Mouse (Mus musculus) mouse embryonic stem cell (cell line): ENCODE results near the gene Creg1.

Source experiments
- in situ Hi-C, 2 experiments: fragments of 300-500 bp; cut with MboI; formaldehyde crosslinking; loops; 1 replicate in 1 of 2; 3 replicates in 1 of 2; pipeline ENCODE4 v1.14.3; 2019 to 2020; ENCODE audit warnings: low sequenced_read_pairs in 2 of 2, low pct_unique_long_range_greater_than_20kb in 1 of 2, mixed read lengths in 1 of 2; ENCODE audit not compliant: unreplicated experiment in 1 of 2

The Creg1 gene

DNA sequence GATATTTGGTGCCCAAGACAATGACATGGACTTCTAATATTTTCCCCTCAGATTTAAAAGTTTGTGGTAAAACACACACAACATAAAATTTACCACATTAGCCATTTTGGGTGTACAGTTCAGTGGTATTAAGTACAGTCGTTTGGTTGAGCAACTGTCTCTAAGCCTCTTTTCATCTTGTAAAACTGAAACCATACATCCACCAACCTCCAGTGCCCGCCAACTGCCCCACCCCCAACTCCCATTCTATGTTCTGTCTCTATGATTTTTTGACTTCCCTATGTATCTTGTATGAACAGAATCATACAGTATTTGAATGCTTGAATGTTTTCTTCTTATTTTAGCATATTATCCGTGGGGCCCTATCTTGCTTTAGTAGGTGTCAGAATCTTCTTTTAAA lies 49.2 kb downstream of the Creg1 start:
- in situ Hi-C loops, result no loop called here

DNA sequence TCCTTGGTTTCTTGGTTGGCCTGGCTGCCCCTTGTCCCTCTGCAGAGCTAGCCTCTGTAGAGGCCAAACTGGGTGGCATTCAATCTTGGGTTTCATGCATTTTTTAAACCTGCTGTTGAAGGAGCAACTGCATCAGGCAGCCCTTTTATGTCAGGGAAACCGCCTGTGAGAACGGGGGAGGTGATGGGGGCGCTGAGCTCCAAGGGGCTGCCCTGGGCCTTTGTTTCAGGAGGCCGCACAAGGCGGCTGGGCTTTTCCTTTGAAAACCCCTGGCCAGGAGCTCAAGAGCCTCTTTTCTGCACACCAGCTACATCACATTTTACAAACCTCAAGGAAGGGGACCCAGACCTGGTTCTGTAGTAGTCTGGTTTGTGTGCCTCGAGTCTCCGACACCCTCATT lies 50.6 kb downstream of the Creg1 start:
- in situ Hi-C loops, result no loop called here

DNA sequence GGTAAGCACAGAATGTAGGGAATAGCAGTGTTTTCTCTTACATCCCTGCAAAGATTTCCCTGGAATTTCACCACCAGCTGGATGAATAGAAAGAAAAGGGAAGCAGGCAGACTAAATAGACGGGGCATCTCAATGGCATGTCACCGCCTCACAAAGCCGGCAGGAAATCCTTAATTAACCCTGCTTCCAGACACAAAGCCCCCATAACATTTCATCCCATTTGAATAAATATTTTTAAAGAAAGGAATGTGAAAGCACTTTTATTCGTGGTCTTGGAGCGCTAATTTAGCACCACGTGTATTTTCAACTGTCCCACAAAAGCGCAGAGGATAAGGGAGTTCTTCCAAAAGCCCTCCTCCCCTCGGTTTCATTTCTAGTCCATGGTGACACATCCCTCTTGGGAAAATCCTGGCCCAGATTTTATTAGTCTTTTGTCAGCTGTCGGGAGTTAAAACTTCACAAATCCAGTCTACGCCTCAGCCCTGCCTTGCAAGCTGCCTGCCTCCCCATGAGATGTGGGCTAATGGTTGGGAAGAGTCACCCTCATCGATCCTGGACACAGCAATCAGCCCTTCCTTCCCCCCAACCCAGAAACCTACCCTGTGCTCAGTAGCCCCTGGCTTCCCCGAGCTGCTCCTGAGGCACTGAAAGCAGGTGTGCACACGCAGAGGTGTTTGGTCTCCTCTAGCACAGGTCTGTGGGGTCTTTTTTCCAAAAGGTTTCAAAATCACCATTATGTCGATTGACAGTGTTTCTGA lies 51.2 kb downstream of the Creg1 start:
- in situ Hi-C loops, result no loop called here

DNA sequence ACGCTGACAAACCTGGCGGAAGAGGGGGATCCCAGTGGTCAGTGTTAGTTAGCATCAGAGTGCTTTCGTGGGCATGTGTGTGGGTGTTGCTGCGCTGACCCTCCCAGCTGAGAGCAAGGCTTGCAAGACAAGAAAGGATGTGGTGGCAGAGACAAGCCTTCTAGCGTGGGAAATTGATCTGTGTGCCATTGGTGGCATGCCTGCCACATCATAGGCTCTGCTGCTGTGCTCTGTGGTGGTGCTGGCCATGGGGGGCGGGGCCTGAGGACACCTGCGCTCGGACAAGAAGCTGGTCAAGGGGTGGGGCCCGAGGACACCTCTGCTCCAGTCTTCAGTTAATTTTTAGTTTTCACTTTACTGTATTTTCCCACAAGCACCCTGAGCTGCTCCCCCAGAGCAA lies 52.8 kb downstream of the Creg1 start:
- in situ Hi-C loops, result no loop called here

GRCm38 (mm10) chr1:165817264-165817663 lies 53.7 kb downstream of the Creg1 start:
- in situ Hi-C loops, result no loop called here

DNA sequence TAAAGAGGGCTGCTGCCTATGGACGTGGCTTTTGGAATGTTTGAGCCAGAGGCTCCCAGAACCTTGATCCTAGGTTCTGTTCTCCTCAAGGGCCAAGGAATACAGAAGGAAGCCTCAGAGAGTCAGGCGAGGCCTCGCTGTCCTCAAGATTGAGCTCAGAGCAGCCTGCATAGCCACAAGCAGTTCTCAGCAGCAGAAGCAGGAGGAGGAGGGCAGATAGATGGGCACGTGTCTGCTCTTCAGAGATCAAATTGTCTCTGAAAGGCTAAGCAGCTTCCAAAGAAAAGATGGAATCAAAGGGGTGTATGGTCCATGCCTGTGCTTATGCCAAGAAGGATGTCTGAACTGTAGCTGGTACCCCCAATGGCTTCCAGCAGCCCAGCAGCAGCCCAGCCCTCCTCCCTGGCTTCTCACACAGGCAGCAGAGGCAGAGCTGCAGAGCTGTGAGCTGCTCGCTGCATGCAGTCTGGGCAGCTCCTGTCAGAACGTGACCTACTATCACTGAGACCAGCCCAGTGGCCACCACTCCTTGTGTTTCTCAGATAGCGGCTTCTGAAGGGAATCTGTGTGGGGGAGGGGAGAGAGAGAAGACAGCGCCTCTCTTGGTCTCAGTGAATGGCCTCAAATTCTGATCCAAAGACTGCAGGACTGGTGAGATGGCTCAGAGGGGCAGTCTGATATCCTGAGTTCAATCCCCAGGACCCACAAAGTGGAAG lies 54.8 kb downstream of the Creg1 start:
- in situ Hi-C loops, result no loop called here

GRCm38 (mm10) chr1:165819147-165819546 lies 55.6 kb downstream of the Creg1 start:
- in situ Hi-C loops, result no loop called here

GRCm38 (mm10) chr1:165822031-165822430 lies 58.5 kb downstream of the Creg1 start:
- in situ Hi-C loops, result no loop called here
